Mouse (Mus musculus): ENCODE measurements around the gene Dmrtc1a.
"Not testable (repeated sequence)": the region's sequence is repeated elsewhere in the genome, so short reads cannot be mapped to it uniquely, and the experiment has no call there.

Dmrtc1a gene

DNA sequence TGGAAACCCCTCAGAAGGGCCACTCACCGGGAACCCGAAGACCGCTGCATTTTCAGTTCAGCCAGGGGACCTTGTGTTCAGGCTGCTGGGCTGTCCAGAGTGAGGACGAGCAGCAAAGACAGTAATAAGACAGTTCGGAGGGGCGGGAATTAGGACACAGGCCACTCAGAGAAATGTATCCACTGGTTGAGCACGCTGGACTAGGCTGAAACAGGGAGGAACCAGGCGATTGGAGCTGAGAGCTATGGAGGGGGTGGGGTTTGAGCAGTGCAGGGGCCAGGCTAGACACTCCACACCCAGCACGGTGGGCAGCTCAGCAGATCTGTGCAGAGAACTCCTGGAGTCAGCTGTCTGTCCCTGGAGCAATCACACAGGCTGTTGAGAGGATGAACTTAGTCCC is at the start of gene Dmrtc1a, which contains the start of gene 1700011M02Rik:
Gene Dmrtc1a, minus strand, starts transcription at position 101 of the 400 bp plus-strand sequence.
Gene 1700011M02Rik, plus strand, starts transcription at position 319 of the 400 bp plus-strand sequence.
- not testable (repeated sequence) for DNase-seq (ENCODE audit: low read depth)

DNA sequence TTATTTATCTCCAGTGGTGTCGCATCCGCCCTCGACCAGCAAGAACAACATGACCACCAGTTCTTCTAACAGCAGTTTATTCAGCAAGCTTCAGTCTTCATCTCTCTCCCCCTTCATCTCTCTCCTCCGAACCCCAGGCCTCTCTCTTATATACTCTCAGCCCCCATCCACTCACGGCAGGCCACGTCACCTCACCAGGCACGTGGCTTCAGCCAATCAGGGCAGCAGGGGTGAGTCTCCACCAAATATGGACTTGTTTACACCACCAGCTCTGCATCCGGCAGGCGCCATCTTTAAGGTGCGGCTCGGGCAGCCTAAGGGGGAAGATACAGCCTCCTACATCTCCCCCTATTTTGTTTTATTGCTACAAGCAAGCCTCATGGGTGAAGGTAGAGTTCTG is 41.6 kb upstream of the Dmrtc1a start:
- not testable (repeated sequence) for DNase-seq (ENCODE audit: low read depth)

DNA sequence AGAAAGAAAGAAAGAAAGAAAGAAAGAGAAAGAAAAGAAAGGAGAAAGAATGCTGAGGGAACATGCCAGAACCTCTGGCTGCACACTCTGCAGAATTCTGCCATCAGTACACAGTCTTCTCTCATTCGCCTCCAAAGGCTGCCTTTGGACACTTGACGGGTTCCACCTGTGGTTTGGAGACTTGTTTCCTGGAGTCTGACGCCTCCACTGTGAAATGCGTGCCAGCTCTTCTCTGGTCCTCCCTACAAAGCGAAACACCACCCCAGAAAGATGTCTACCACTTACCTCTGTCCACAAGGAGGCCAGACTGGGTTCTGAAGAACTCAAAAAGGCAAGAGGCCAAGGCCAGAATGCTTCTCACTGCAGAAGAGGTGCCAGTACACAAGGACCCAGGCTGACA is 28.3 kb upstream of the Dmrtc1a start:
- no peak for DNase-seq (ENCODE audit: low read depth)

DNA sequence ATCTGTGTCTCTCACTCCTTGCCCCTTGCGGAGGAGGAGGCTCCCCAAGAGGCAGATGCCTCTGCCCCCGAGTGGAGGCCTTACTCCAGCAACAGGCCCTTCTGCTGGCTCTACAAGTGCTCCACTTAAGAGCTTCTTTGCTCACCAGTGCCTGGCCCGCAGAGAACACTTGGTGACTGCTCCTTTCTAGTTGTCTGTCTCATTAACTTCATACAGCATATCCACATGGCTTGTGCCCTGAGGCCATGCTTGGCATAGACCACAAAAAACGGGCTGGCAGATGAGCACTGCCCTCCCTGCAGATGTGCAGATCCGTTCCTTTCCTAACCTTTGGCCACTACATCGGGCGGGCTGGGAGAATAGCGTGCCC is 25.9 kb upstream of the Dmrtc1a start:
- no peak for DNase-seq (ENCODE audit: low read depth)

DNA sequence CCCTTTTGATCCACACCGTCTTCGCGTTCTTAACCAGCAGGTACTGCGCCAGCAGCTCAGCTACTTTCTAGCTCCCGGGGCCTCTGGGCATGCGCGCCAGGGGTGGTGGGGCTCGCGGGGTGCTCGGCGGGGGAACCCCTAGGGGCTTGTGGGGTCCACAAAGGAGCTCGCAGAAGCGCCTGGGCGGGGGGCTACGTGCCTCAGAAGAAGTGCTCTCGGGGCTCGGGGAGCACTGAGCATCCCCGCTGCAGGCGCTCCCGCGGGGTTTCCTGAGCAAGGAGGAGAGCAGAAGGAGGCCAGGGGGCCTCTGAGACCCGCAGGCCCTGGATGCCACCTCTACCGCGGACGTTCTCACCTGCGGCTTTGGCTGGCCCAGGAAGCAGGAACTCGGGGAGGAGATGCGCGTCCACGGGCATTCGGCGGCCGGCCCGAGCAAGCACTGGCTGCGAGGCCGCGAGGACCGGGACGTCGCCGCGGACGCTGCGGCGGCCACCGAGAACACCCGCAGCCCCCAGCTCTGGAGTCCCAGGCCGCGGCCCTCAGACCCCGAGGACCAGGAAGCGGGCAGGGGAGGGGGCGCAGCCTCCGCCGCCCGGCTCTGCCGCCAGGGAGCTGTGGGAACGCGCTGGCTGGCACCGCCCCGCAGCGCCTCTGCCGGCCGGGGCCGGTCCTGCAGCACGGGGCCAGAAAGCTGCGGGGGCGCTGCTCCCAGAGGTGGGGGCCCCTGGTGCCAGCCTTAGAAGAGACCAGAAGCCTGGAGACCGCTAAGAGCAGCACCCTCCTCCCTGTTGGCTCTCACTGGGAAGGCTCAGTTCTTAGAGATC is 25.3 kb upstream of the Dmrtc1a start:
- DNase-seq (ENCODE audit: low read depth) = no peak

DNA sequence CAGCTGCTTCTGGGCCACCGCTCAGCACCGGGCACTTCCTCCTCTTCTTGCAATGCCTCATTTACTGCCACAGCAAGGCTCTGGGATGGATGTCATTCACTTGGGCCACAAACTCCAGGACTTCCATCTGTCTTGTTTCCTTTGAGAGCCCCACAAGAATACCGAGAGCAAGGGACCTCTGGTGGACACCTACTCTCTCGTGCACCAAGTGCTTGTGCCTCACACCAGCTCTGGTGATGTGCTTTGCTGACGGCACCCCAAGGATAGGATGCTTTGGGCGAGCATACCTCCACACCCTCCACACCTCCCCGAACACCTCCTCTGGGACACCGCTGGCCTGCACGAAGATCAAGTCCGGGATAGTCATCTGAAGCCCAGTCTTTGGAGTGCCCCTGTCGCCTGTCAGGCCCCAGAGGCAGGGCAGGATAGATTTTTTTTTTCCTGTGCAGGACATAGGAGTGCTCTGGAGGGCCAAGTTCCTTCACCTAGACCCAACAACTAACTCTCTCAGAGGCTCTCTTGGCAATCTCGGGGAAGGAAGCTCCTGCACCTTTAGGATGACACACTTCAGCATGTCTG is 24.6 kb upstream of the Dmrtc1a start:
- DNase-seq (ENCODE audit: low read depth) = no peak

DNA sequence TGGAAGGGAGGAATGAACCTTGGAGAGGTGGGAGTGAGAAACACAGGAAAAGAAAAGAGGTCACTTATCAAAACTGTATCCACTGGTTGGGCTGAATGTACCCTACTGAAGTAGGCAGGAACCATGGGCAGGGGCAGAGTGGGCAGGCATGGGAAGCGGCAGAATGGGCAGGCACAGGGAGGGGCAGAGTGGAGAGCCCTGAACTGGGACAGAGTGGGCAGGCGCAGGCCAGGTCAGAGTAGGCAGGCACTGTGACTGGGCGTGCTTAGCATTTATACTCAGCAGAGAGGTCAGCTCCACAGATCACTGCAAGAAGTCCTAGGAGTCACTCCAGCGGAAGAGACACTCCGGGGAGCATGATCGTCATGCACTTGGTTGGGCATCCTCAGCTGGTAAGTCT is 19.6 kb upstream of the Dmrtc1a start, which contains the start of gene 1700018G05Rik:
Gene 1700018G05Rik, plus strand, starts transcription at position 301 of the 400 bp plus-strand sequence.
- not testable (repeated sequence) for DNase-seq (ENCODE audit: low read depth)

DNA sequence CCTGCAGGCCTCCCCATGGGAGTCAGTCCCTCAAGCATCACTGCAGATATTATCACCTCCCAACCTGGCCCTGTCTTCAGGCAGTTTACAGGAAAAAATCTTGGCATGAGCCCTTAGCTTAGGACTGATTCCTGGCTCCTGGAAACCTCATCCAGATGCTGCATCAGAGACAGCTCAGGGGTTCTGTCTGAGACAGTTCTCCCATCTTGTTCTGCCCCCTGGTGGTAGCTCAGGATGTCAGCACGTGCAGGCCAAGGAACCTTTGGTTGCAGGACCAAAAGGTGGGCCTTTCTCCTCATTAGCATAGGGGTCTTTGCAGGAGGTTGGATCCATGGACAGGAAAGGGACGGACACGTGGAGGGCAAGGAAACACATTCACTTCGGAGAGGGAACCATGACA is 18.2 kb upstream of the Dmrtc1a start:
- peak; percentile 3 for DNase-seq (ENCODE audit: low read depth)

DNA sequence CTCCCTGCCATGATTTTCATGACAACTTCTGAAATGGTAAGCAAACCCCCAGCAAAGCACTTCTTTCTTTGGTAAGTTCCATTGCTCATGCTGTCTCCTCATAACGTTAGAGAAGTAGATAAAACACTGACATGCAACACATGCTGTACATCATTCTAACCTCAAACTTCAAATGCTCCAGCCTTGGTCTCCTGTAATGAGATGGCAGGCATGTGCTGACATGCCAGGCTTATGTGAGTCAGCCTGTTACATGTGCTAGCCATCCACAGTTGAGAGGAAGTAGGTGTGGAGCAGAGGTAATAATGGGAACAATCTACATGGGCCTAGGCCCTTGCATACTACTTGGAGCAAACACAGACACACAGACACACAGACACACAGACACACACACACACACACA is 6.3 kb upstream of the Dmrtc1a start:
- DNase-seq (ENCODE audit: low read depth) = not testable (repeated sequence)

DNA sequence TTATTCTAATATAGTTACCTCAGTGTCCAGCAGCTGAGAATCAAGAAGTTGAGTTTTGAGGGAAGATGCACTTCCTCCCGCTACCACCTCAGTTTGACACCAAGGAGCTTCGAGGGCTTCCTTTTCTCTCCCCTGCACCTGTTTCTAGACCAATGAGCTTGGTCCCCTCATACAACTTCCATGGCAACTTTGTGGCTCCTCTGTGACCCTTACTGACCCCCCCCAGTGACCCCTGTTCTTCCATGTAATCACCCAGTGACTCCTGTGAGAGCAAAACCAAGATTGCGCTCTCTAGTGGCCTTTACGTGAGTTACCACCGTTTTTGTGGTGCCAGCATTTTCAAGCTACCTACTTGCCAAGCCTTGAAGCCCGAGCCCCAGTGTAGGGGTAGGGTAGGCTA is 40.6 kb downstream of the Dmrtc1a start, which contains the start of gene 1700031F05Rik:
Gene 1700031F05Rik, minus strand, starts transcription at position 101 of the 400 bp plus-strand sequence.
- no peak for DNase-seq (ENCODE audit: low read depth)

DNA sequence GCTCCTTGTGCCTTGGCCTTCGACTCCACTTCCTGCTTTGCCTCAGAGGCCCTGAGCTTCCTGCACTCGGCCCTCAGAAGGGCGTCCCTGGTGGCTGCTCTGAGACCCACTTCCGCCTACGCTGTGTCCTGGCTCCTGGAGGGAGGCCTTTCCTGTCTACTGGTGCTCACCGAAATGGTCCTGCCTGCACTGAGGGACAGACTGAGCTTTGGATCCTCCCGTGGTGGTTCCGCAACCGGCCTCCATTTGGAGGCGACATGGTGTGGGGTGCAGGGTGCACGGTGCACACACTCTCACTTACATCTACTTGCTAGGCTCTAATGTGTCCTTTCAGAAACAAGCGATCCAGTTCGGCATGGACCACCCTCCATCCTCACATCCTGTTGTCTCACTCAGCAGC is 54.0 kb downstream of the Dmrtc1a start, which contains the start of gene Dmrtc1c2:
Gene Dmrtc1c2, minus strand, starts transcription at position 101 of the 400 bp plus-strand sequence.
- not testable (repeated sequence) for DNase-seq (ENCODE audit: low read depth)

All from 416B (cell line).